In the genomic region with DNA sequence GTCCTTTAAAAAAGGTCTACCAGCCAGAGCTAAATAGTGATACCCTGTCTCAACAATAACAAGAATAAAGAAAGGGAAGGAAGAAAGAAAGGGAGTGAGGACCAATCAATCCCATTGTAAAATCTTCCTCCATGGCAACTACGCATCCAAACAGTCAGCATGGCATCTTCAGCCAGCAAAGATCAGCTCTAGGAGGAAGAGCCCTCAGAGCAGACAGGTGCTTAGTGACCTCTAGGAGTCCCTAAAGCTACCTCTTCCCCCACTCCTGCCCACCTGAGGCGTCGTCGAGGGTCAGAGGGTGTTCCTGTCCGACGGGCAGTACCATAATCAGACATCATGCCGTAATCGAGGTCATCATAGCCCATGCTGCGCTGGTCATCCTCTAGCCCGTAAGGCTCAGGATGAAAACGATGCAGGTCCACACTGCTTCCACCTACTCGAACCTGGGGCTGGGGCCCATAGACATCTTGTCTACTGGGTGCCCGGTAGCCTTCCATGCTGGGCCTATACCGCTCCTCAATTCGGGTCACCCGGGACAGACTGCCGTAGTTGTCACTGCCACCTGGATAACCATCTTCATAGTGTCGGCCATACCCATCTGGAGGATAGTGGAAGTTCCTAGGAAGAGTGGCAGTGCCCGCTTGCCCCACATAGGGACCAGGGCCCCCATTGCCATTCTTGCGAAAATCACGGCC, we compare ENCODE assay signal across 20 mouse cellular contexts. TPM values are rescaled to one million over a fixed set of nuclear protein-coding genes. Genes with fewer than 3 reads are reported as not detected.
DNase-seq lines count a peak whose midpoint lies in the region; ATAC-seq and TF ChIP-seq lines count a peak whose summit lies in the region.
"Had no signal": no experiment of that assay in that cellular context is flagged by ENCODE, and none has a peak within 500 bp of the region (broad histone marks: within the 10 kb centered on the region; RNA-seq: fewer than 3 reads in every experiment).

No protein-coding gene starts in this region.

- no peak overlapping the region for H3K4me3 ChIP-seq in heart, embryonic 13.5 days
- no peak overlapping the region for H3K4me3 ChIP-seq in lung, postnatal 0 days (ENCODE audit: low read depth, low read length)
- no peak overlapping the region for H3K4me3 ChIP-seq in lung, adult 2 months (replicated peaks; ENCODE audit: extremely low read depth, low read depth, low read length)
- H3K4me3 ChIP-seq in limb, embryonic 13.5 days, result no peak overlapping the region
- H3K4me3 ChIP-seq in stomach, embryonic 16.5 days (replicated peaks; ENCODE audit: low read length), result no peak overlapping the region
- H3K4me3 ChIP-seq: neural tube, embryonic 13.5 days had no signal

- H3K36me3 ChIP-seq in heart, embryonic 13.5 days, result peaks cover 88% of the 10 kb centered on the region
- H3K36me3 ChIP-seq in lung, postnatal 0 days (ENCODE audit: insufficient read depth, low read length), result peaks cover 32% of the 10 kb centered on the region; the same call in 1 of the 2 replicates
- H3K36me3 ChIP-seq in limb, embryonic 13.5 days, result peaks cover 75% of the 10 kb centered on the region
- H3K36me3 ChIP-seq in stomach, embryonic 16.5 days (ENCODE audit: control insufficient read depth, insufficient read depth, low read length), result peaks cover 34% of the 10 kb centered on the region

- peak overlapping the region; percentile 86 for H3K27ac ChIP-seq in heart, embryonic 13.5 days (replicated peaks)
- peak overlapping the region; percentile 64; the same call in 1 of the 2 replicates for H3K27ac ChIP-seq in lung, postnatal 0 days (ENCODE audit: low read length)
- no peak overlapping the region for H3K27ac ChIP-seq in limb, embryonic 13.5 days
- peak overlapping the region; percentile 43; the same call in 1 of the 2 replicates for H3K27ac ChIP-seq in stomach, embryonic 16.5 days (ENCODE audit: low read length)
- H3K27ac ChIP-seq: neural tube, embryonic 13.5 days had no signal

- DNase-seq in heart, postnatal 36 days, result no peak
- no peak for DNase-seq in lung, postnatal 0 days (ENCODE audit: low spot score)
- no peak for DNase-seq in lung, adult 2 months
- no peak for DNase-seq in cerebellum, adult 8-10 months
- DNase-seq: cerebellum, adult 9-10 months; gastrocnemius, postnatal 25 days; kidney, postnatal 10 days; liver; lung, embryonic 14.5 days; thymus, postnatal 14 days had no signal

- no peak for TF ChIP-seq EP300 in lung, postnatal 0 days (IDR thresholded peaks at IDR 0.05)

- TF ChIP-seq POLR2A in lung, adult 2 months (IDR thresholded peaks at IDR 0.05; ENCODE audit: borderline replicate concordance, extremely low read depth, low read depth, low read length), result no peak

- no peak for ATAC-seq in heart, embryonic 13.5 days (ENCODE audit: extremely low read depth, insufficient number of reproducible peaks, low FRiP score, low TSS enrichment)
- ATAC-seq in lung, postnatal 0 days, result no peak
- ATAC-seq in limb, embryonic 13.5 days (ENCODE audit: low FRiP score, low read depth), result peak; percentile 29; the same call in 1 of the 2 replicates
- no peak for ATAC-seq in stomach, embryonic 16.5 days (ENCODE audit: insufficient read depth, low FRiP score)

- H3K9ac ChIP-seq in heart, embryonic 13.5 days, result peak overlapping the region; percentile 58; the same call in 1 of the 2 replicates
- H3K9ac ChIP-seq in lung, postnatal 0 days (replicated peaks; ENCODE audit: low read depth), result no peak overlapping the region
- no peak overlapping the region for H3K9ac ChIP-seq in limb, embryonic 13.5 days
- H3K9ac ChIP-seq in stomach, embryonic 16.5 days (ENCODE audit: low read length), result no peak overlapping the region
- H3K9ac ChIP-seq: lung, embryonic 14.5 days; neural tube, embryonic 13.5 days had no signal

- 92% methylated on average over 21 of the region's 21 CpGs for WGBS in heart, embryonic 13.5 days
- WGBS in lung, postnatal 0 days, result 92% methylated on average over 21 of the region's 21 CpGs
- 91% methylated on average over 21 of the region's 21 CpGs for WGBS in lung, adult 2 months
- 95% methylated on average over 21 of the region's 21 CpGs for WGBS in limb, embryonic 13.5 days
- WGBS in stomach, embryonic 16.5 days, result 91% methylated on average over 21 of the region's 21 CpGs

- H3K27me3 ChIP-seq in heart, embryonic 13.5 days (replicated peaks), result no peaks in the 10 kb centered on the region
- no peaks in the 10 kb centered on the region for H3K27me3 ChIP-seq in lung, postnatal 0 days (replicated peaks; ENCODE audit: insufficient read depth, low read length)
- no peaks in the 10 kb centered on the region for H3K27me3 ChIP-seq in limb, embryonic 13.5 days
- no peaks in the 10 kb centered on the region for H3K27me3 ChIP-seq in stomach, embryonic 16.5 days (ENCODE audit: control insufficient read depth, insufficient read depth, low read length)
- H3K27me3 ChIP-seq: neural tube, embryonic 13.5 days had no signal

- intact Hi-C loops in heart, postnatal 36 days (cut with DNase I), result loop anchor here (2.0 to 5.0 kb wide), 3 partner anchors 15 to 167 kb away; no protein-coding TSS in a partner anchor

- H3K9me3 ChIP-seq in heart, embryonic 13.5 days, result no peaks in the 10 kb centered on the region
- H3K9me3 ChIP-seq in lung, postnatal 0 days (ENCODE audit: low read length), result no peaks in the 10 kb centered on the region
- H3K9me3 ChIP-seq in limb, embryonic 13.5 days, result no peaks in the 10 kb centered on the region
- no peaks in the 10 kb centered on the region for H3K9me3 ChIP-seq in stomach, embryonic 16.5 days (replicated peaks; ENCODE audit: control insufficient read depth, low read length)
- H3K9me3 ChIP-seq: neural tube, embryonic 13.5 days had no signal

- H3K4me1 ChIP-seq in heart, embryonic 13.5 days, result peaks cover 42% of the 10 kb centered on the region
- H3K4me1 ChIP-seq in lung, postnatal 0 days (ENCODE audit: insufficient read depth, low read depth, low read length), result peaks cover 26% of the 10 kb centered on the region
- peaks cover 23% of the 10 kb centered on the region for H3K4me1 ChIP-seq in lung, adult 2 months (ENCODE audit: control insufficient read depth, insufficient read depth, low read length)
- H3K4me1 ChIP-seq in limb, embryonic 13.5 days, result no peaks in the 10 kb centered on the region
- peaks cover 29% of the 10 kb centered on the region for H3K4me1 ChIP-seq in stomach, embryonic 16.5 days (ENCODE audit: control insufficient read depth, insufficient read depth, low read length)

- H3K4me2 ChIP-seq in heart, embryonic 13.5 days, result no peak overlapping the region
- no peak overlapping the region for H3K4me2 ChIP-seq in lung, postnatal 0 days (replicated peaks; ENCODE audit: low read depth, low read length)
- H3K4me2 ChIP-seq in limb, embryonic 13.5 days (replicated peaks), result no peak overlapping the region
- no peak overlapping the region for H3K4me2 ChIP-seq in stomach, embryonic 16.5 days (ENCODE audit: low read depth, low read length)
- H3K4me2 ChIP-seq: lung, embryonic 14.5 days; neural tube, embryonic 13.5 days had no signal

- TF ChIP-seq CTCF in lung, postnatal 0 days (IDR thresholded peaks at IDR 0.05), result no peak
- no peak for TF ChIP-seq CTCF in lung, adult 2 months (IDR thresholded peaks at IDR 0.05; ENCODE audit: insufficient read depth, low read length)

RNA-seq across cellular contexts. Expression of a gene that starts 30.8 kb away (rescaled TPM):
- 60.6 and 63.6 TPM in 2 replicates for polyA plus RNA-seq in heart, embryonic 13.5 days (2015; fragmentation: Nextera tagmentation; extraction: Ambion mirVana)
- 10 to 100 TPM; 63.0 to 69.4 TPM for total RNA-seq in heart, postnatal 36 days (2021)
- 38.2 and 42.9 TPM in 2 replicates for polyA plus RNA-seq in lung, postnatal 0 days (2015; fragmentation: Nextera tagmentation; extraction: Ambion mirVana)
- polyA plus RNA-seq in lung, adult 2 months (2012; rRNA removed), result 86.2 and 130 TPM in 2 replicates
- 42.7 and 45.7 TPM in 2 replicates for polyA plus RNA-seq in limb, embryonic 13.5 days (2015; fragmentation: Nextera tagmentation; extraction: Ambion mirVana)
- 75.7 and 84.4 TPM in 2 replicates for polyA plus RNA-seq in stomach, embryonic 16.5 days (2015; fragmentation: Nextera tagmentation; extraction: Ambion mirVana)

RNA-seq across cellular contexts. Expression of a gene that starts 39.1 kb away (rescaled TPM):
- polyA plus RNA-seq in heart, embryonic 13.5 days (2015; fragmentation: Nextera tagmentation; extraction: Ambion mirVana), result 0.10 and 0.12 TPM in 2 replicates
- under 1 TPM in 1 of 2 experiments, not detected in 1; 0.08 TPM for total RNA-seq in heart, postnatal 36 days (2021)
- polyA plus RNA-seq in lung, postnatal 0 days (2015; fragmentation: Nextera tagmentation; extraction: Ambion mirVana), result 0.06 and 0.07 TPM in 2 replicates
- 0.05 TPM in 1 of 2 replicates, not detected in the other for polyA plus RNA-seq in lung, adult 2 months (2012; rRNA removed)
- 0.22 and 0.45 TPM in 2 replicates for polyA plus RNA-seq in limb, embryonic 13.5 days (2015; fragmentation: Nextera tagmentation; extraction: Ambion mirVana)
- polyA plus RNA-seq in stomach, embryonic 16.5 days (2015; fragmentation: Nextera tagmentation; extraction: Ambion mirVana), result 0.26 TPM in 2 replicates
- total RNA-seq: gastrocnemius, postnatal 25 days; left cerebral cortex, postnatal 10 days had no signal
- polyA plus RNA-seq: cortical plate, adult 2 months; embryonic facial prominence, embryonic 14.5 days; spleen, adult 2 months had no signal

RNA-seq across cellular contexts. Expression of a gene that starts 50.8 kb away (rescaled TPM):
- polyA plus RNA-seq in heart, embryonic 13.5 days (2015; fragmentation: Nextera tagmentation; extraction: Ambion mirVana), result 272 and 285 TPM in 2 replicates
- total RNA-seq in heart, postnatal 36 days (2021), result 10 to 100 TPM; 26.2 to 29.6 TPM
- 94.3 and 102 TPM in 2 replicates for polyA plus RNA-seq in lung, postnatal 0 days (2015; fragmentation: Nextera tagmentation; extraction: Ambion mirVana)
- 40.4 and 51.7 TPM in 2 replicates for polyA plus RNA-seq in lung, adult 2 months (2012; rRNA removed)
- 310 and 320 TPM in 2 replicates for polyA plus RNA-seq in limb, embryonic 13.5 days (2015; fragmentation: Nextera tagmentation; extraction: Ambion mirVana)
- 184 and 203 TPM in 2 replicates for polyA plus RNA-seq in stomach, embryonic 16.5 days (2015; fragmentation: Nextera tagmentation; extraction: Ambion mirVana)

RNA-seq across cellular contexts. Expression of a gene that starts 58.0 kb away (rescaled TPM):
- not detected in 2 replicates for polyA plus RNA-seq in heart, embryonic 13.5 days (2015; fragmentation: Nextera tagmentation; extraction: Ambion mirVana)
- 1 to 10 TPM; 3.3 to 8.3 TPM for total RNA-seq in heart, postnatal 36 days (2021)
- not detected in 2 replicates for polyA plus RNA-seq in lung, postnatal 0 days (2015; fragmentation: Nextera tagmentation; extraction: Ambion mirVana)
- not detected in 2 replicates for polyA plus RNA-seq in lung, adult 2 months (2012; rRNA removed)
- polyA plus RNA-seq in limb, embryonic 13.5 days (2015; fragmentation: Nextera tagmentation; extraction: Ambion mirVana), result not detected in 2 replicates
- not detected in 2 replicates for polyA plus RNA-seq in stomach, embryonic 16.5 days (2015; fragmentation: Nextera tagmentation; extraction: Ambion mirVana)
- total RNA-seq: adrenal gland, postnatal 4 days had no signal
- polyA plus RNA-seq: cortical plate, adult 2 months; embryonic facial prominence, embryonic 14.5 days; heart, postnatal 0 days; lung, embryonic 14.5 days; neural tube, embryonic 13.5 days; spleen, adult 2 months had no signal

RNA-seq across cellular contexts. Expression of a gene that starts 58.4 kb away (rescaled TPM):
- 26.1 and 26.6 TPM in 2 replicates for polyA plus RNA-seq in heart, embryonic 13.5 days (2015; fragmentation: Nextera tagmentation; extraction: Ambion mirVana)
- 10 to 100 TPM; 11.7 to 12.2 TPM for total RNA-seq in heart, postnatal 36 days (2021)
- polyA plus RNA-seq in lung, postnatal 0 days (2015; fragmentation: Nextera tagmentation; extraction: Ambion mirVana), result 21.0 and 22.6 TPM in 2 replicates
- polyA plus RNA-seq in lung, adult 2 months (2012; rRNA removed), result 6.9 and 8.9 TPM in 2 replicates
- polyA plus RNA-seq in limb, embryonic 13.5 days (2015; fragmentation: Nextera tagmentation; extraction: Ambion mirVana), result 32.2 and 34.5 TPM in 2 replicates
- 27.2 and 28.3 TPM in 2 replicates for polyA plus RNA-seq in stomach, embryonic 16.5 days (2015; fragmentation: Nextera tagmentation; extraction: Ambion mirVana)
